1 mouse cellular context compared by ENCODE assay signal in the genomic region with DNA sequence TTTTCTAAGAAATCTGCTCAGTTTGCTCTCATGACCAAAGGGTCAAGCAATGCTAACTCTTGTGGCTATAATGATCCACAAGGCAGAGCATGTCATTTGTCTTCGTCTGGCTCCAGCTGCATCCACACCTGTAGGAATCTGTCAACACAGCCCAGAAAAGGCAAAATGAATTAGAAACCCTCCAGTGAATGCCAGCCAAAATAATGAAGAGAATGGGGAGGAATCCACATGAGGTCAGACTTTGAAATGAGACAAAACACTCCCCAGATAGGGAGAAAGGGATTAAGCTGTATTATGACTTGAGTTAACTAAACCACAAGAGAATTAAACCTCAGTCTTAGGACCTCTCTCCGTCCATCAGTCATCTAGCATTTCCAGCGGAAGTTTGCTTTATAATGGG.
A peak's percentile ranks its signal among the peaks of the same experiment; 100 is the strongest.
TF ChIP-seq lines count a peak whose summit lies in the region.

No protein-coding gene starts in this region.

TF ChIP-seq in myocyte, 11 proteins besides CTCF, POLR2A, EP300 and RAD21 (continued from another document):
- no peak for TF ChIP-seq REST (IDR thresholded peaks at IDR 0.05; ENCODE audit: insufficient read depth, insufficient read length)
- peak; percentile 50 for TF ChIP-seq TCF3 (IDR thresholded peaks at IDR 0.05; ENCODE audit: insufficient read length, low read depth)
